Mouse (Mus musculus): ENCODE measurements at regions not wholly inside any gene's neighbourhood (a gene's known extent, or its start where the extent isn't known, plus 50 kb on each side); places are given as distances from the start of the nearest gene placed in this dataset.

DNA sequence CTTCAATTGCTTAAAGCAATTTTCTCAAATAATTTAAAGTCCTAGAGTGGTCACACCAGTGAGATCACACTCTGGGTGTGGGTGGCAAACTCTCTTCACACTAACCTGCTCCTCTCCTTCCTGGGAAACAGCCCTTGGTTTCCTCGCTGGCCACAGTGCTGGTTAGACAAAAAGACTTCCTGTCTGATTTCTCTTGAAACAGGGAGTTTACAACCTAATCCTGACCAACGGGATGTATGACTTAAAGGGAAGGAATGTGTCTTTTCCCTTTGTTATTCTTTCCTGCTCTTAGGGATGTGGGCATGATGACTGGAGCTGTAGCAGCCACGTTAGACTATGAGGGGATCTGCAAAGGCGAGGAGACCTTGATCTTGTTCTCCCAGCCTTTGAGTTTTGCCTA is 51.9 kb upstream of the Msx1 start:
- TF ChIP-seq POLR2A (IDR thresholded peaks at IDR 0.05; ENCODE audit: insufficient read depth, low read depth, low read length) = no peak
- no peak for TF ChIP-seq CTCF (IDR thresholded peaks at IDR 0.05; ENCODE audit: insufficient read depth, low read depth, low read length)

Measured in olfactory bulb, adult 2 months (tissue).